Mouse (Mus musculus): Measurements from ENCODE around the gene Nckap5.

Nckap5 gene

DNA sequence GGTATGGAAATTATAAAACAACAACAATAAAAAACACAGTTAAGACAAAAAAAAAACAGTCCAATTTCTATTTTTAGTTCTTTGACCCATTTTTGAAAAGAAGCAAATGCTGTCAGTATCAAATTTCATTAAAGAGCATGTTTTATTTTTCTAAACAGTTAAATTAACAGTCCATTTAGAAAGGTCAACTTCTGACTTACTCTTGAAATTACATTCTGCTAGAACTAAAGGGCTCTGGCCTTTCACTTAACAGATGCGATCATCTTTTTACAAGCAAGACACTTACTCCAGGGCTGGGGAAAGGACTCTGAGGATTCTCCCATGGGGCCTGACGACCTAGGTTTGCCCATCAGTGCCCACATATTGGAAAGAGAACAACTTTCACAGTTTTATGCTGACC lies 359.2 kb downstream of the Nckap5 start:
- no peak for ATAC-seq (ENCODE audit: low TSS enrichment)

DNA sequence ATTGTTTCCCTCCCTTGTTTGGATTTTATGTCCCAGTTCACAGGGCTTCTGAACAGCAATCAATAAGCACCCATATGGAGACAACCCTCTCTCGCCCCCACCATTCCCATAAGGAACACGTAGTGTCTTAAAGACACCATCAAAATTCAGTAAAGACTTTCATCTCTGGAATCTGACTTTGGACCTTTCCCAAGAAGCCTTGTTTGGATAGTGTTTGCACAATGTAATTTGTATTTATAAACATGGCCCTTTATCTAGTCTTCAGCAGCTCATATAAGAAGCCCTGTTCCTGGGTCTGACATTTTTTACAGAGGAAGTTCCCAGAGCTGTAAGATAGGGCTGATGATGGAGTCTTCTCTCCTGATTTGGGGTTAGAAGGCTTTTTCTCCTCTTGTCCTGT lies 359.7 kb downstream of the Nckap5 start:
- ATAC-seq (ENCODE audit: low TSS enrichment): no peak

DNA sequence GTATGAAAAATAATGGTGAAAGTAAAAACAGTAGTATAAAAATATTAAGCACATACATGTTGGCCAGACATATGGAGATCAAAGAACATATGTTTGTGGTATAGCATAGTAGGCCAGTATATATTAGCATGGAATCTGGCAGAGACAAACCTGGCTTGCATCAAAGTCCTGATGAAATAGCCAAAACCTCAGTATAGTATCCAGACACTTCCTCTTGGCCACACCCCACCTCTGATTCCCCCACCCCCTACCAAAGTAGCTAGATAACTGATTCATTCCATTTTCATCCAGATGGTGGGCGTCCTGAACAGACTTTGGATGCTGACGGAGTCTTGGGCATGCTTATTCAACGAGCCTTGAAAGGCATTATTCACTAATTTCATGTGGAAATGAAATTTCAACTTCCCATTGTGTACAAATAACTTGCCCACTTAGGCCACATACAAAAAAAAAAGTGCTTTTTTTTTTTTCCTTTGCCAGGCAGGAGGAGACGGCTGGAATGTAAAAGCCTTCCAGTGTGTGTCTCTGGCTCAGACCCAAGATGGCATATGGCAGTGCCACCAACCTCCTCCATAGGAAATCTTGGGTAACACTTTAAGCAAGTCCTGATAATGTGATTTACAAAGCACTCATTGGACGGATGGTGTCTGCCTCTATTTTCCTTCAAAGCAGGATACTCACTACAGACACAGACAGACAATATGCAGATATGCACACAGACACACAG lies 360.6 kb downstream of the Nckap5 start:
- ATAC-seq (ENCODE audit: low TSS enrichment): peak; percentile 82

DNA sequence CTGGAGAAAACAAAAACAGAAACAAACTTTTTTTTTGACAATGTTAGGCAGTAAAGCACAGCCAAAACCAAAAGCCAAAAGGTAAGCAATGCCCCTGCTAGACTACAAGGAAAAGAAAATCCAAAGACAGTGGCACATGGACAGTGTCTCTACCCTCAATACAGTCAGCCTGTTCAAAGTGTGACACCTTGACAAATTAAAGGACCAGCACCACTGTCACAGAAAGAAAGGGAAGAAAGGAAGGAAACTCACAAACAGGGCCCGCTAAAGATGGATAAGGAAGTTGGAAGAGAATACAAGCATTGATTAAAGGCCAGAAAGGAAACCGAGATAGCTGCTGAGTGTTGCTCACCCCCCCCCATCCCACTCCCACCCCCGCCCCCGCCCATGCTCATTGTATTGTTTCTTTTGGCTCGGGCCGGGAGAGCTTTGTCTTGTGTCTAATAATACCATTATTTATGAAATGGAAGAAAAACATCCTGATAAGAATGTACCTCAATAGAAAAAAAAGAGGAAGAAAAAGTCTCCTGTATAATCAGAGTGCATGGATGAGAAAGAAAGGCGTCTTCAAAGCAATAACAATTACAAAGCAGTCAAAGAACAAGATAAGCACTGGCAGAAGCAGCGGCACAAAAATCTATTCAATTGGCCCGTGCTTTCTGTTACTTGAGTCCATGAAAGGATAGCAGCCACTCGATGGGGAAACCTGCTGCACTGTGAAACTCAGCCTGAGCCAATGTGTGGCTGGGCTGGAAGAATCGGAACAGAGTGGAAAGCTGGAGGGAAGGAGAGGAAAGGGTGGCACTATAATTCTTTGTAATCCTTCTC lies 368.9 kb downstream of the Nckap5 start:
- ATAC-seq (ENCODE audit: low TSS enrichment): no peak

DNA sequence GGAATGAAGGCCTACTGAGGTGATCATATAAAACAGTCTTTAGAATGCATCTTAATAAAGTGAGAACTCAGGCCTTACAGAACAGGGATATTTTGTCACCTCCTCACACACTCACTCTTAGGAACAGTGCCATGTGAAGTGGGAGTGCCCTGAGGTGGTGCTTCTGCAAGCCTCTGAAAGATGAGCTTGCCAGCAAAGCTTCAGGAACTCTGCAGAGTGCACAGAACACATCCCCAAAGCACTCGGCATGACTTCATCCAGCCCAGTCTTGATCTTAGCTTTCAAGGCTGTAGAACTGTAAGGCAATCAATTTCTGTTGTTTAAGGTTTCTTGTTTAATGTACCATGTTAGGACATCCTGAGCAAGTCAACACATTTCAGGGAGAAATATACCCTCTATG lies 372.9 kb downstream of the Nckap5 start:
- no peak for ATAC-seq (ENCODE audit: low TSS enrichment)

DNA sequence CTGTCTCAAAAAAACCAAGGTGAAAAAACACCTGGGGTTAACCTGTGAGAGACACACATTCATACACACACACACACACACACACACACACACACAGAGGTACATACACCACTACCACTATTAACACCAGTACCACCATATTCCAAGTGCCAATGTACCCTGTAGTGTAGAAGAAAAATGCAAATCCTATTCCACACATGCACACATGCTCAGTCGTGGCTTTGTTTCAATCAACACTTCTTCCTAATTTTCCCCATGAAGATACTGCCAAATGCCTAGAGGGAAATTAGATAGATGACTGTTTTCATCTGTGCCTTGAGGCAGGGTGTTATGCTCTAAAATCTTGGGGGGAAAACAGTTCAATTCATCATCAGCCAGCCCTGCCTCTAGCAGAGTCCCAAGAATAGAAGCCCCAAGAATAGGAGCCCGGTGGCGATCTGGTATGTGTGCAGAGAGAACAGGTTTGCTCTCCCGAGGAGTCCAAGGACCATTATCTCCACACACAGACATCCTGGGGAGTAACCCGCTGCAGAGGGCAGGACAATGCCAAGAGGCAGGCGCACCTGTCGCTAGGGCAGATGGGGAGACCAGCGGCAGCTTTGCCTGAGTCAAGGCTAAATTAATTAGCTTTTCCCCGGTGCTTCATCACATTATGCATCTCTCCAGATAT lies 376.0 kb downstream of the Nckap5 start:
- ATAC-seq (ENCODE audit: low TSS enrichment): peak; percentile 62

DNA sequence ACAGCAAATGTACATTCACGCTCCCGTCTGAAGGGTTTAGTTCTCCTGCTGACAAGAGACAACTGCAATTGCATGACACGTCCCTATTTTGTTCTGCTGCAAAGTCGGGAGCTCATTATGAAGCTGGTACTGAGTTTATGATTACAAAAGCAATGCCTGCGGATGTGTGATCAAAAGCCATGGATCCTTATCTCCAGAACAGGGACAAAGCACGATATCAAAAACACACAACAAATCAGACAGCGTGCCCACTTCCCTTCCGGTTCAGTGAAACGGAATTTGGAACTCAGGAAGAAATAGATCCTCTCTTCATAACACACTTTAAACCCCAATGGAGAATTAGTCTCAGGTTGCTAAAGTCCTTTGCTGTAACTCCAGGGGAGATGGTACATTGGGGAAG lies 379.1 kb downstream of the Nckap5 start:
- no peak for ATAC-seq (ENCODE audit: low TSS enrichment)

DNA sequence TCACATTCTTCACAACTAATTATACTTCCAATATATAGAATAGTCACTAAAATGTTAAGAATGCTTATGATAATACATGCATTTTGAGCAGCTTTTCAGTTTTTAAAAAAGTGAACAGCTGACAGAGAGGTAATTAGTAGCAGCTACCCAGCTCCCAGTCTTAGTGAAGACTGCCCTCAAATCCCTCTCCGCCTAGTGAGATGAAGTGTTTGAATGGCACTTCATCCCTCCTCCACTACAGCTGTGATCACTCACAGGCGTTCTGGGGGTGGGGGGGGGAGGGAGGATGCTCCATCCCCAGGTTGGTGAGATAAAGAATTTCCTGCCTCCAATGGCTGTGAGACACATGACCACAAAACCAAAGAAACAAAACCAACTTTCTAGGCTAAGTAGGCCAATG lies 381.2 kb downstream of the Nckap5 start:
- no peak; the same call in 1 of the 2 replicates for ATAC-seq (ENCODE audit: low TSS enrichment)

DNA sequence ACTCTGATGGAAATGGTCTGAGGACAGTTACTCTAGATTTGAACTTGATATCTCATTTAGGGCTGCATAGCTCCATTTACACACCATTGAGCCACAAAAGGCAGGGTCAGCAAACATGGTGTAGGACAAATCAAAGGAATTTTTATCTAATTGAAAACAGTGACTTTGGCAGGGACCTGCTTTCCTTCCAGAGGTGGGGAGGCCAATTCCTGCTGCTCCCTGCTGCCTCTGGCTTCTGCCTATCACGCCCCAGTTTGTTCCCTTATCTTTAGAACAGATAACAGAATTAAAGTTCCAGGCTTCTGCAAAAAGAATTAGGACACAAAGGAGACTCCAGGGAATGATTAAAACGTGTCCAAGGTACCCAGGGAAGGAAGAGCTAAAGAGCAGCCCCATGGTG lies 386.7 kb downstream of the Nckap5 start:
- no peak for ATAC-seq (ENCODE audit: low TSS enrichment)

DNA sequence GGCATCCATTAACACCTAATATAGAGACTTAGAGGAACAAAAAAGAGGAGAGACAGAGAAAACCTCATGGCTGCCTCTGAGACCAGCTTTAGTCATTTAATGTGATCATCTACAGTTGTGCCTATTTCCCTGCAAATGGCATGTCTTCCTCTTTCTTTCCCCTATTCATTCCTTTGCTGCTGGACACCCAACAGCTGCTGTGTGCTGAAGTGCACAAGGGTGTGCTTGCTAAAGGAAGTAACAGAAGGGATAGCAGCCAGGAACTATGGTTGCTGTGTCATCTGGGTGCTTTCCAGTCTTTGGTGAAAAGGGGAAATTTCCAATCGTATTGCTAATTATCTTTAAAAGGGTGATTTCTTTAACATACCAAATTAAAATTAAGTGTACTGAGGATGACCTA lies 387.9 kb downstream of the Nckap5 start:
- no peak for ATAC-seq (ENCODE audit: low TSS enrichment)

DNA sequence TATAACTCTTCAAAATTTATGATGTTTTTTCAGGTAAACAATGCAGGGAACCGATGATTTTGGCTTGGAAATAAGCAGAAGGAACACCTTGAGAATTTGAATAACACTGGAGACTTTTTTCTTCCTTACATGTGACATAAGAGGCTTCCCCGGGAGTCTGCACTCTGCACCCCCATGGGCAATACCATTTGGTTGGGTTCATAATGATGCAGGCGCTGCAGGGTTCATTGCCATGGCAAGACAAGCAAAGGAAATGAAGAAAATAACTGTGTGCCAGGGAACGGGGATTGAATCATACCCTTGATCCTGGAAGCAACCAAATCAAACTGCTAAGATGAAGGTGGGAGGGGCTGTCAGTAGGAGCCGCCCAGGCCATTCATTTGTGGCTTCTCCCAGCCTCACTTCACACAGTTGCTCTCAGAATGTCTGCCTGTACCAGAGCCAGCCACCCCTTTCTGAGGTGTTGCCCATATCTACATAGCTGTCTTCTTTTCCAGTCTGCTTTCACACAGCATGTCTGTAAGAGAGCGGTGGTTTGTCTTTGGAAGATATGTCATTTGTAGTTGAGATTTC lies 392.5 kb downstream of the Nckap5 start:
- no peak for ATAC-seq (ENCODE audit: low TSS enrichment)

DNA sequence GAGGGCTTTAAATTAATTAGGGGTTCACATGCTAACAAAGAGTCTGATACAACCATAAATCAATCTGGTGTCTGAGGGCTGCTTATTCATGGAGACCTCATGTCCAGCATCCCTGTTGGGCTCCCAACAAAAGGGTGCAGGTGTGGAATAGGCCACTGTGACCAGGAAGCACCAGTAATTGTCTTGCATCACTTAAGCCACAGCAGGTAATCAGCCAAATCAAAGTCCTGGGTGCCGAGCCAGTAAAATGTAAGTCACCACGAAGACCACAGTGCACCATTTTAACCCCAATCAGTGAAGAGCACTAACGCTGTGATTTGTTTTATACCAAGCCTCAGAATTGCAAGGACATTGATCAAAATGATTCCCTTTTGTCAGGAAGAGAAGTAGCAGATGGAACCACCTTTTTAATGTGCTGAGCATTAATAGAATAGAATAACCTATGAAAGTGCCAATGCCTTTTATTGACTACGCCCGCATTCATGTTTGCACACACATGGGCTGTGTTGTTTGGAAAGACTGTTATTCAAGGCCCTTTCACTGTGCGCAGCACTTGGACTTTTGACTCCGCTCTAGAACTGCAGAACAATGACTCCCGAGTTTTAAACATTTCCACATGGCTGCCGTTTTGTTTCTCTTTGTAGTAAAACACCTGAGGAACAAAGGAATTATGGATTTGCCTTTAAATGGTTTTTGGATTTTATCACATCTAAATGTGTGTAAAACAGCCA lies 393.5 kb downstream of the Nckap5 start:
- no peak for ATAC-seq (ENCODE audit: low TSS enrichment)

DNA sequence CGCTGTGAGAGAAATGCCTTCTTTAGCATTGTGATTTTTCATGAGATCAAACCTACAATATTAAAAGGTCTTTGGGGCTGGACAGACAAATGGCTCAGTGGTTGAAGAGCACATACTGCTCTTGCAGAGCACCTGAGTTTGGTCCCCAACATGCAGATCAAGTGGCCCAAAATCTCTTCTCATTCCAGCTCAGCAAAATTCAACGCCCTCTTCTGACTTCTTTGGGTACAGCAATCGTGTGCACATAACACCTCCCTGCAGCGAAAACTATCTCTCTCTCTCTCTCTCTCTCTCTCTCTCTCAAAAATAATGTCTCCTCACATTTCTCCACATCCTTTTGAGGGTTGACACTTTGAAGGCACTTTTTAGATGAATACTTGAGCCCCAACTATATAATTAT lies 398.3 kb downstream of the Nckap5 start:
- no peak for ATAC-seq (ENCODE audit: low TSS enrichment)

DNA sequence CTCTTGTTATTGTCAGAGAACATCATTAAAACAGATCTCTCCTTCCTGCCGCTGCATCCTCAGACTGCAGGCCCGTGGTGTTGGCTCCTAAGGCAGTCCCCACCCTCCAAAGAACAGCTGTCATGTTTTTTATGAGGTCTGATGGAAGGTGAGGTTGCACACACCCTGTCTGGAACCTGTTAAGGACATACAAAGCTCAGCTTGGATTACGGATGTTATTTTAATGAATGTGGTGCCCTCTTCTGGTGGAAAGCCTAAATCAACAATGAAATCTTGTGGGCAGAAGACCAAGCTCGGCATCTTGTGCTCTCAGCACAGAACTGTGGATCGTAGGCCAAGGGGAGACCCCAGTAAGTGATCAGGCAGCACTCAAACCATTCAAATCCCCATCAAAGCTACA lies 399.0 kb downstream of the Nckap5 start:
- ATAC-seq (ENCODE audit: low TSS enrichment): peak; percentile 92

DNA sequence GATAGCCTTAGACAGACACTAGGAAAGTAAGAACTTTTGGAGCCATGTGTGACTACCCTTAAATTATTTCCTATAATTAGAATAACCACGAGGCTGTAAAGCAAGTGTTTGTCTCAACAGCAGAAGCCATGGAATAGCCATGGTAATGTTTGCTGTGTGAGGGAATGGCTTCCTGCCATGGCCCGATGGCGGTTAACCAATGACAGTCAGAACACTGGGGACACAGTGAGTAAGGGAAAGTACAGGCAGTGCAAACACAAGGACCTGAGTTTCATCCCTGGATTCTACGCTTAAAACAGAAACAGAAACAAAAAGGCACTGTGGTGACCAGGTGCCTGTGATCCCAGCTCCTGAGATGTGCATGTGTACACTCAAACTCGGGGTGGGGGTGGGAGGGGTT lies 419.2 kb downstream of the Nckap5 start:
- no peak for ATAC-seq (ENCODE audit: low TSS enrichment)

DNA sequence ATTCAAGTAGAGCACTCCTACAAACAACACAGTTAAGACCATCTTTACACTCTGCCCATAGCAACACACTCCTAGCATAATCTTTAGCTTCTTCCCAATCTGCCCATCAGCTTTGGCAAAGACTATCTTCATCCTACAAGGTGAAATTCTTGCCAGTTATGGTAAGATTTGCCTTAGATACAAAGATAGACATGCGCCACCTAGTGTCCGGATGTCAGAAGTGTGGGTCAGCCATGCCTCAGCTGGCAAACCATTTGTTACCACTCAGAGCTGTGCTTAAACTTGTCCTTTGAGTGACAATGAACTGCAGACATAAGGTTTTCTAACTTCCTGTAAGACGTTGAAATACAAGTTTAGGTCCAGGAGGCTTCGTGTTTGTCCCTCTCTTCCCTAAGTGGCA lies 422.7 kb downstream of the Nckap5 start:
- peak; percentile 57; the same call in 1 of the 2 replicates for ATAC-seq (ENCODE audit: low TSS enrichment)

DNA sequence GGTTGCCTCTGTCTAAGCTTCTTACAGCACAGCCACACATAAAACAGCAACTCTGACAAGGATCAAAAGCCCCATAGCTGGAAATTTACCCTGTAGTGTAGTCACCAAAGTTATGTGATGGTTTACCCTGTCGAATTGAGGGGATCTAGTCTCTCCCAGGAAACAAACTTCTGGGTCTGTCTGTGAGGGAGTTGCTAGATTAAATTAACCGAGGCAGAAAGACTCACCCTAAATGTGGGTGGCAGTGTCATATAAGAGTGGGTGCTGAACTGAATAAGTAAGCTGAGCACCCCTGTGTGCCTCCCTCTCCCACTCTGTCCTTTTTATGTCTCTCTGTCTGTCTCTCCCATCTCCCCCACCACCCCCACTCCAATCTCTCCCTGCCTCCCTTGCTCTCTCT lies 425.1 kb downstream of the Nckap5 start:
- peak; percentile 77 for ATAC-seq (ENCODE audit: low TSS enrichment)

DNA sequence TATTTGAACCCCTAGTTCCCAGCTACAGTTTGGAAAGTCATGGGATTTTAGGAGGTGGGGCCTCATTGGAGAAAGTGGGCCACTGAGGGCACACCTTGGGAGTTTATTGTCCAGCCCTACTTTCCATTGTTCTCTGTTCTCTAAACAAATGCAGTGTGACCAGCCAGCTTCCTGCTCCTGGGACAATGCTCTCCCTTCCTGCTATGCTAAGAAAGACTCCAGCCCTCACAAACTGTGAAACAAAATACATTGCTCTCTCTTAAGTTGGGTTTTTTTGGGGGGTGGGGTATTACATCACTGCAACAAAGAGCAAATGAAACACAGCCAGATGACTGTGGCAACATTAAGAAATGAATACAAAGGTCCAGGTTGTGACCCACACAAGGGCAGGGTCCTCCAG lies 426.6 kb downstream of the Nckap5 start:
- no peak for ATAC-seq (ENCODE audit: low TSS enrichment)

DNA sequence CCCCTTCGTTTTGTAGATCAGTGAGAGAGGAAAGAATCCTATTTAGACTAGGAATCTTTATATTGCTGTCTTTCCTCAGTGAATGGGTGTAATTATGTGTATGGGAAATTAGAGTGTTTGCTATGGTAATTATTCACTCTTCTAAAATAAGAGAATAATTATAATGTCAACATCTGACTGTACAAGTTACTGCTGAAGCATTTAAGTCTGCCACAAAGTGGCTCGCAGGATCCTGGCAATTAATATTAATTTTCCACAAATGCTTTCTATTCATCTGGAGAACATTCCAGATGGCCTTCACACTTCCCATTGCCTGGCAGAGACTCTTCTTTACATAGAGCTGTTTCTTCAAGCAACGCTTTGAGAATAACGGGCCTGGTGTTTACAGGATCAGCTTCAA lies 439.4 kb downstream of the Nckap5 start:
- ATAC-seq (ENCODE audit: low TSS enrichment): no peak

DNA sequence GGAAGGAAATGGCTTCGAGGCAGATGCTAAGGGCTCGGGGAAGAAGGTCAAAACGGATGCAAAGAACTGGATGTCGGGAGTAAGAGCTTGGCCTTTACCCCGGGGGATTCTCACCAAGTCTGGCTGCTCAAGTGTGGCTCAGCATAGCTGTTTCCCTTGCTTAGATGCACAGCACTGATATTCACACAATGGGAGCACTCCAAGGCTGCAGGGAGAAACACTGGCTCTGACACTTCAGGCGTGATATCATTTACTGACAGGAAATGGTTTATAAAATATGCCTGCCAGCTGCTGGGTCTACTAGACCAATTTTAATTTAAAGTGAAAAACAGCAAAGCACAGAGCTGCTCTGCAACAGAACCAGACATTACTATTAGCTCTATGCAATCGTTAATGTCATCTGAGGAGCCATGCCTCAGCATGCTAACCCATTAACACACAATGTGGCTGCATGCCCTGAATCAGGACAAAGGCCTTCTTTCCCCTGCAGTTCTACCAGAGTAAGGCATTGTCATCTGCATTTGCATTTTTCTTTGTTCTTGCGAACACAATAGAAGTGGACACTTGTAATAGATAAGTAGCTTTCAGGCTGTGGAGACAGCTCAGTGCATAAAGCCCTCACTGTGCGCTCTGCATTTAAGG lies 453.1 kb downstream of the Nckap5 start:
- peak; percentile 52; the same call in 1 of the 2 replicates for ATAC-seq (ENCODE audit: low TSS enrichment)

DNA sequence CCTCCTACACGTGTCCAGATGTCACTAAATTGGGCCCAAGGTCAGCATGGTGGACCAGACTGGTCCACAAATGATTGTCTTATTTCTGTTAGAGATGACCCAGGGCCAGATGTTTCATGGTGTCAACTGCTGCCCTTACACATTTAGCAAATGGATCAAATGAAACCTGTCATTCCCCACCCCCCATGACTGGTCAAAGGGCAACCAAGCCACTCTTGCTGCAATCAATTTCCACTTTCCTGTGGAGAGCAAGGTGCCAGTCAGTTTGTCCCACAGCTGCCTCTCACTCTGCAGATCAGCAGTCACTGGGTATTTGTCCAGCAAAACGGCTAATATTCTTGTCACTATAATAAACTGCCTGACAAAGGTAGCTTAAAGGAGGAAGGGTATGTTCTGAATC lies 463.9 kb downstream of the Nckap5 start:
- no peak for ATAC-seq (ENCODE audit: low TSS enrichment)

Data from frontal cortex, adult (tissue).